ENCODE assay signal across 15 mouse cellular contexts in genomic region chr5:72095015-72095414, GRCm38 (mm10).
"Had no signal": no experiment of that assay in that cellular context is flagged by ENCODE, and none has a peak within 500 bp of the region (broad histone marks: within the 10 kb centered on the region; RNA-seq: fewer than 3 reads in every experiment).

No protein-coding gene starts in this region.

- H3K27ac ChIP-seq: left cerebral cortex, adult 2 months; limb, embryonic 12.5 days; liver, embryonic 13.5 days; lung, embryonic 15.5 days; macrophage; neural tube, embryonic 12.5 days had no signal

- H3K9me3 ChIP-seq: limb, embryonic 12.5 days; liver, embryonic 13.5 days; lung, embryonic 15.5 days; megakaryocyte, embryonic 14.5 days; neural tube, embryonic 12.5 days had no signal

- H3K36me3 ChIP-seq: limb, embryonic 12.5 days; liver, embryonic 13.5 days; lung, embryonic 15.5 days; neural tube, embryonic 12.5 days had no signal

- H3K4me1 ChIP-seq: limb, embryonic 12.5 days; liver, embryonic 13.5 days; lung, embryonic 15.5 days; megakaryocyte, embryonic 14.5 days; neural tube, embryonic 12.5 days had no signal

- H3K9ac ChIP-seq: limb, embryonic 12.5 days; liver, embryonic 13.5 days; liver, postnatal 0 days; lung, embryonic 15.5 days; neural tube, embryonic 12.5 days had no signal

- H3K4me3 ChIP-seq: left cerebral cortex, adult 2 months; limb, embryonic 12.5 days; liver, embryonic 13.5 days; lung, embryonic 15.5 days; megakaryocyte, embryonic 14.5 days; myocyte; neural tube, embryonic 12.5 days had no signal

- H3K27me3 ChIP-seq: limb, embryonic 12.5 days; liver, embryonic 13.5 days; lung, embryonic 15.5 days; megakaryocyte, embryonic 14.5 days; neural tube, embryonic 12.5 days had no signal

- DNase-seq: kidney, adult 18-20 months; kidney, postnatal 4 days; liver; liver, embryonic 13.5 days; liver, postnatal 0 days; lung, postnatal 14 days; right cerebral cortex, postnatal 25 days; thymus, postnatal 36 days had no signal

- H3K4me2 ChIP-seq: limb, embryonic 12.5 days; liver, embryonic 13.5 days; lung, embryonic 15.5 days; neural tube, embryonic 12.5 days had no signal

- ATAC-seq: liver, postnatal 0 days had no signal
